Mouse (Mus musculus) brain, adult 2 months (tissue): Measurements from ENCODE around the gene Adgrg3.
A peak's percentile ranks its signal among the peaks of the same experiment; 100 is the strongest.

Source experiments
- DNase-seq: peaks from one replicate; pipeline ENCODE4 v3.0.0; 2011; ENCODE audit warnings: low read depth, low spot score

Gene Adgrg3

DNA sequence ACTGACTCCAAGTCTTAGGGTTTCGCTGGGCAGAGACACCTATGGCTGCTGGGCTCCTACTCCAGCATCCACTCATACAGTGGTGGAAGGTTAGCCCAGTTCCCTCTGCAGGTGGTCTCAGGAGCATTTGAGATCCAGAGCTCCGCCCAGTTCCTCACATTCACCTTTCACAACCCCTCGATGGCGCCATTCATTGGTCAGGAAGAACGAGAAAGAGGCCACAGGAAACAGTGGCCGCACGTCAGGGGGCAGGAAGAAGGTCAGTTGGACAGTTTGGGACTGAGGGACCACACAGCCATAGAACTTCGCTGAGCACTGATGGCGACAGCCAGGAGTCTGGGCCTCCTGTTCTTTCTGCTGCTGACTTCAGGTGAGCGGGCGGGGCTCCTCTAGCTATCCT, at the start of gene Adgrg3:
Adgrg3 (plus strand) TSS at position 242 of the 400 bp plus-strand sequence.
- no peak for DNase-seq

DNA sequence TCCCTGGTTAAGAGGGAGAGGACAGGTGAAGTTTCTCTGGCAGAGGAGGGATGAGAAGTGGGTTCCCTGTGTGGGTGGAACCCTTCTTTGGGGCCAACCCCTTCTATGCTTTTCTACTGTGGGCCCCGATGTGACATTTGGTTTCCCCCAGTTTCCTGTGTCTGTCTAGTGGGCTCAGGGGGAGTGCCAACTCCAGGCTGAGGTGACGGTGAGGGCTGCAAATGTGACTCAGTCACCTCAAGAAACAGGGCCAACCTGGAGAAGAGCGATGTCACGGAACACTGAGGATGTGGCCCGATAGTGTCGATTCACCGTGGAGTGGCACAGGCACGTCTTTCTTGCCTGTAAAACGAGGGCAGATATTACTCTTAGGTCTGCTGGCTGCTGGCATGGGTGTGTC, 44.2 kb upstream of the Adgrg3 start:
- no peak for DNase-seq

DNA sequence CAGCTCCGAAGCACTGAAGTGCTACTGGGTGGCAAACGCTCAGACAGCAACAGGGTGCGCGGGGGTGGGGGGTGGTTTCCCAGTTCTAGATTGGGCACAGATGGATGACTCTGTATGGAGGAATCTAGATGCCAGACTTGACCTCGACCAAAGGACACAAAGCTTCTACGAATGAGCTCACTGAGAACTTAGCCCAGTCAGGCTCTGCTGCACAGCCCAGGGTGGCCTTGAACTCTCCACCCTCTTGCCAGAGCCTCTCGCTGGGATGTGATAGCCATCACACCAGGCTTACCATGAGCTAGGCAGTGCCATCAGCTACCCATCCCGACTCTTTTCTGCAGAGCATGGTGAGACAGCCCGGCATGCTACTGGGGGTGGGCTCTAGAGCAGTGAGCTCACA, 43.7 kb upstream of the Adgrg3 start:
- no peak for DNase-seq

GRCm38 (mm10) chr8:94974467-94975165, 42.9 kb upstream of the Adgrg3 start, which contains the start of gene Adgrg1:
TSS of gene Adgrg1 (plus strand) at chr8:94974751.
- DNase-seq = no peak

- DNase-seq = no peak
These were observed 40.7 kb upstream of the Adgrg3 start for GRCm38 (mm10) chr8:94976651-94977417.

GRCm38 (mm10) chr8:94978131-94978530, 39.4 kb upstream of the Adgrg3 start:
- peak; percentile 42 for DNase-seq

GRCm38 (mm10) chr8:94978593-94979319, 38.7 kb upstream of the Adgrg3 start:
- DNase-seq = no peak

GRCm38 (mm10) chr8:94980176-94980575, 37.3 kb upstream of the Adgrg3 start:
- DNase-seq = no peak

DNA sequence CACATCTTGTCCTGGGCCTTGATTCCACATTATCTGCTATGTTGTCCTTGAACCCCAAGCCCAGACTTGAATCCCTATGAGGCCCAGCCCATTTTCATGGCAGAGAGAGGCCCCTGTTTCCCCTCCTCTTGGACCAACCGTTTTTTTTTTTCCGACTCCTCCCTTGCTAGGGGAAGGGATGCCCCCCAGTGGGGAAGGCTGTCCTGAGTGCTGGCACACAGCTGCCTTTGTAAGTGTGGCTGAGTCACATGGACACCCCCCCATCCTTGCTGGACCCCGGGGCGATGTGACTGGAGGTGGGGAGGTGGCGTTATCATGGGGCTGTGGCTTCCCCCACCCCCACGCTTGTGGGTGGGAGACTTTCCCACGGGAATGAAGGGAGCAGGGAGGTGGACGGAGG, 36.5 kb upstream of the Adgrg3 start:
- no peak for DNase-seq

GRCm38 (mm10) chr8:94981848-94982247, 35.6 kb upstream of the Adgrg3 start:
- peak; percentile 40 for DNase-seq

DNA sequence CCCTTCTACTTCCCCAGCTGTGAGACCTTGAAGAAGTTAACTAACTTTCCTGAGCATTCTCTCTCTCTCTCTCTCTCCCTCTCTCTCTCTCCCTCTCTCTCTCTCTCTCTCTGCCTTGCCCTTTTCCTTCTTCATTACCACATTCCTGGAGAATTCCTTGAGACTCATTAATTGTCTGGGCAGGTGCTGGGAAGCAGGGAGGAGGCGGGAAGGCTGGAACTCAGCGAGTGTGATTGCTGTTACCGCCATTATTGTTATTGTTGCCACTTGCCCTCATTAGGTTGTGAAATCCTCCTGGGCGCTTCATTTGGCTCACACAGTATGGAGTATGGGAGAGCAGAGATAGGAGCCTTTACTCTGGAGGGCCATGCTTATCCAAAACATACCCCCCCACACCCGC, 34.3 kb upstream of the Adgrg3 start:
- no peak for DNase-seq

- DNase-seq = peak; percentile 91
These were observed 33.5 kb upstream of the Adgrg3 start for GRCm38 (mm10) chr8:94983881-94984516.

- DNase-seq = peak; percentile 55
These were observed 32.5 kb upstream of the Adgrg3 start for GRCm38 (mm10) chr8:94985023-94985422.

- peak; percentile 81 for DNase-seq
These were observed 30.8 kb upstream of the Adgrg3 start for GRCm38 (mm10) chr8:94986676-94987075.

- DNase-seq = no peak
These were observed 29.9 kb upstream of the Adgrg3 start for GRCm38 (mm10) chr8:94987553-94987952.

- DNase-seq = no peak
These were observed 28.9 kb upstream of the Adgrg3 start for GRCm38 (mm10) chr8:94988619-94989018.

- DNase-seq = peak; percentile 72
These were observed 27.8 kb upstream of the Adgrg3 start for GRCm38 (mm10) chr8:94989711-94990110.

GRCm38 (mm10) chr8:94990598-94991453, 26.7 kb upstream of the Adgrg3 start:
- DNase-seq = no peak

GRCm38 (mm10) chr8:94991454-94991994, 26.0 kb upstream of the Adgrg3 start:
- DNase-seq = no peak

GRCm38 (mm10) chr8:94992010-94992409, 25.5 kb upstream of the Adgrg3 start:
- no peak for DNase-seq

DNA sequence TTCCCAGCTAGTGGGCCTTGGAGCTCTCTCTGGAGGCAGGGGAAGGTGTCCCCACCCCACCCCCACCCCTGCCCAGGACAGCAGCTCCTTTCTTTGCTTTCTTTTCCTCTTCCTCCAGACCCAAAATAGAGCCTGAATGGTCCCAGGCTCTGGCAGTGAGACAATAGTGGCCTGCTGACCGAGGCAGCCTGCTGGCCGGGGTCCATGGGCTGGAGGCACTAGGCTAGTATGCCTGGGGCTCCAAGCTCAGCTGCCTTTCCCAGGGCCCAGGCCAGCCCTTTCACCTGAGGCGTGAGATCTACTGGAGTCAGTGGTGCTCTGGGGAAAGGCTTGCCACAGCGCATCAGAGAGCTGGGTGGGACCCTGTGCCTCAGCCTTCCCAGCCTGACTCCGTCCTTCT, 25.0 kb upstream of the Adgrg3 start:
- DNase-seq = peak; percentile 78
